Mouse (Mus musculus): ENCODE data around the gene Rps11. TPM values are rescaled to one million over a fixed set of nuclear protein-coding genes. Genes with fewer than 3 reads are reported as not detected.

Gene Rps11
- total and polyA plus RNA-seq, 2 experiments from 2014 or later = 671 to 1,069 TPM

DNA sequence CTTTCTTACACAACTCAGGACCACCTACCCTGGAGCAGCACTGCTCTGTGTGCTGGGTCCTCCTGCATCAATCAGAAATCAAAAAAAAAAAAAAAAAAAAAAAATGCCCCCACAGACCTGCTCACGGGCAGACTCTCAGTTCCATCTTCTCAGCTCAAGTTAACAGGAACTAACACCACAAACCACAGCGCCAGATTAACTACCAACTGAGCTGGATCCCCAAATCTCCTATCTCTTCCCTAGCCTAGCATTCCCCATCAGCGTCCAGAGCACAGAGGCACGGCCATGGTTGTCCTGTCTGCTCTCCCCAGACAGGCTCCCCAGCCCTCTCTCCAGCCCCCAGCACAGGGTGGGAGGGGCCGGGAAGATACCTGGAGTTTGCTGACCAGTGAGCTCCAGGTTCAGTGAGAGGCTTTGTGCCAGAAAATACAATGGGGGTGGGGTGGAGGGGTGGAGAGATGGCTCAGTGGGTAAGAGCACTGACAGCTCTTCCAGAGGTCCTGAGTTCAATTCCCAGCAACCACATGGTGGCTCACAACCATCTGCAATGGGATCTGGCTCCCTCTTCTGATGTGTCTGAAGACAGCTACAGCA, 17.1 kb downstream of the Rps11 start:
- H3K4me3 ChIP-seq (ENCODE audit: low read depth, low read length) = no peak overlapping the region
- 48% methylated on average over 5 of the region's 5 CpGs for WGBS
- no peak overlapping the region for H3K27ac ChIP-seq (ENCODE audit: low read depth, low read length)
- no peaks in the 10 kb centered on the region for H3K9me3 ChIP-seq (ENCODE audit: low read length)
- no peak for ATAC-seq (ENCODE audit: low FRiP score)
- no peaks in the 10 kb centered on the region for H3K27me3 ChIP-seq (ENCODE audit: insufficient read depth, low read length)
- no peak overlapping the region for H3K4me2 ChIP-seq (ENCODE audit: low read depth, low read length, poor library complexity, severe bottlenecking)
- H3K9ac ChIP-seq (replicated peaks; ENCODE audit: low read length, poor library complexity, severe bottlenecking) = no peak overlapping the region
- H3K4me1 ChIP-seq (ENCODE audit: insufficient read depth, low read length) = no peaks in the 10 kb centered on the region
- no peak for DNase-seq (ENCODE audit: low spot score)
- TF ChIP-seq CTCF (IDR thresholded peaks at IDR 0.05) = no peak
- no peaks in the 10 kb centered on the region for H3K36me3 ChIP-seq (ENCODE audit: insufficient read depth, low read length)

DNA sequence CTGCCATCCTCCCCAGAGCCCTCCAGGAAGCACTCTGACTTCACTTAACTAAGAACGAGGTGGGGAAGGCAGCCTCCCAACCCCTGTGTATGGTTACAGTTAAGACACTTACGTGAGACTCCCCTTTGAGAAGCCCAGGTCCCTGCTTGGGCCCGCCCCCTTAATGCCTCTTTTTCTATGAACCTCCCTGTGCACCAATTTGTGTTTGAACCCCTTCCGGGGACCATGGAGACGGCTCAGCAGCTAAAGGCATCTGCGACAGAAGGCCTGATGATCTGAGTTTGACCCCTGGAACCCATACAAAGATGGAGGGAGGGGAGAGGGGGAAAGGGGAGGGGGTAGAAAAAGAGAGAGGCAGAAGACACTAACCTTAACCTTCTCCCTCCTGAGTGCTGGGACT, 17.8 kb downstream of the Rps11 start:
- no peak overlapping the region for H3K27ac ChIP-seq (ENCODE audit: low read depth, low read length)
- H3K9me3 ChIP-seq (ENCODE audit: low read length) = no peaks in the 10 kb centered on the region
- no peak overlapping the region for H3K9ac ChIP-seq (replicated peaks; ENCODE audit: low read length, poor library complexity, severe bottlenecking)
- no peak overlapping the region for H3K4me2 ChIP-seq (ENCODE audit: low read depth, low read length, poor library complexity, severe bottlenecking)
- no peak for TF ChIP-seq CTCF (IDR thresholded peaks at IDR 0.05)
- 18% methylated on average over 6 of the region's 6 CpGs for WGBS
- H3K36me3 ChIP-seq (ENCODE audit: insufficient read depth, low read length) = no peaks in the 10 kb centered on the region
- ATAC-seq (ENCODE audit: low FRiP score) (no peak), DNase-seq (ENCODE audit: low spot score) (no peak)
- H3K4me1 ChIP-seq (ENCODE audit: insufficient read depth, low read length) = no peaks in the 10 kb centered on the region
- no peaks in the 10 kb centered on the region for H3K27me3 ChIP-seq (ENCODE audit: insufficient read depth, low read length)
- no peak overlapping the region for H3K4me3 ChIP-seq (ENCODE audit: low read depth, low read length)

DNA sequence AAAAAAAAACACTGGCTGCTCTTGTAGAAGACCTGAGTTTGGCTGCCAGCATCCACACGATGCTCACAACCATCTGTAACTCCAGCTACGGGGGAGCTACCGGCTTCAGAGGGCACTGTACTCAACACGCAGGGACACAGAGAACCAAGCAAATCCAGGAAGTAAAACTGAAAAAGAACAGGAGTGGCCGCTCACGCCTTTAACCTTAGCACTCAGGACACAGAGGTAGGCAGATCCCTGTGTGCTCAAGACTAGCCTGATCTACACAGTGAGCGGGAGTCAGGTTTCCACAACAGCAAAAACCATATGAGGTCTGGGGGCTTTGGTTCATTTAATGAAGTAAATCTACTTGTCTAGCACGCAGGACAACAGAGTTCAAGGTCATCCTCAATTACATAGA, 18.7 kb downstream of the Rps11 start:
- no peaks in the 10 kb centered on the region for H3K36me3 ChIP-seq (ENCODE audit: insufficient read depth, low read length)
- H3K4me3 ChIP-seq (ENCODE audit: low read depth, low read length) = no peak overlapping the region
- H3K27ac ChIP-seq (ENCODE audit: low read depth, low read length) = no peak overlapping the region
- WGBS = 83% methylated on average over 8 of the region's 8 CpGs
- no peaks in the 10 kb centered on the region for H3K27me3 ChIP-seq (ENCODE audit: insufficient read depth, low read length)
- no peaks in the 10 kb centered on the region for H3K9me3 ChIP-seq (ENCODE audit: low read length)
- DNase-seq (ENCODE audit: low spot score) (no peak), ATAC-seq (ENCODE audit: low FRiP score) (no peak)
- TF ChIP-seq CTCF (IDR thresholded peaks at IDR 0.05) = no peak
- H3K9ac ChIP-seq (replicated peaks; ENCODE audit: low read length, poor library complexity, severe bottlenecking) = no peak overlapping the region
- no peak overlapping the region for H3K4me2 ChIP-seq (ENCODE audit: low read depth, low read length, poor library complexity, severe bottlenecking)
- no peaks in the 10 kb centered on the region for H3K4me1 ChIP-seq (ENCODE audit: insufficient read depth, low read length)

GRCm38 (mm10) chr7:45104941-45105340, 19.3 kb downstream of the Rps11 start:
- H3K27ac ChIP-seq (ENCODE audit: low read depth, low read length) = no peak overlapping the region
- H3K4me1 ChIP-seq (ENCODE audit: insufficient read depth, low read length) = no peaks in the 10 kb centered on the region
- no peaks in the 10 kb centered on the region for H3K27me3 ChIP-seq (ENCODE audit: insufficient read depth, low read length)
- ATAC-seq (ENCODE audit: low FRiP score) (no peak), DNase-seq (ENCODE audit: low spot score) (no peak)
- 81% methylated on average over 5 of the region's 5 CpGs for WGBS
- H3K9me3 ChIP-seq (ENCODE audit: low read length) = no peaks in the 10 kb centered on the region
- H3K4me2 ChIP-seq (ENCODE audit: low read depth, low read length, poor library complexity, severe bottlenecking) = no peak overlapping the region
- H3K36me3 ChIP-seq (ENCODE audit: insufficient read depth, low read length) = no peaks in the 10 kb centered on the region
- H3K9ac ChIP-seq (replicated peaks; ENCODE audit: low read length, poor library complexity, severe bottlenecking) = no peak overlapping the region
- no peak for TF ChIP-seq CTCF (IDR thresholded peaks at IDR 0.05)
- H3K4me3 ChIP-seq (ENCODE audit: low read depth, low read length) = no peak overlapping the region

DNA sequence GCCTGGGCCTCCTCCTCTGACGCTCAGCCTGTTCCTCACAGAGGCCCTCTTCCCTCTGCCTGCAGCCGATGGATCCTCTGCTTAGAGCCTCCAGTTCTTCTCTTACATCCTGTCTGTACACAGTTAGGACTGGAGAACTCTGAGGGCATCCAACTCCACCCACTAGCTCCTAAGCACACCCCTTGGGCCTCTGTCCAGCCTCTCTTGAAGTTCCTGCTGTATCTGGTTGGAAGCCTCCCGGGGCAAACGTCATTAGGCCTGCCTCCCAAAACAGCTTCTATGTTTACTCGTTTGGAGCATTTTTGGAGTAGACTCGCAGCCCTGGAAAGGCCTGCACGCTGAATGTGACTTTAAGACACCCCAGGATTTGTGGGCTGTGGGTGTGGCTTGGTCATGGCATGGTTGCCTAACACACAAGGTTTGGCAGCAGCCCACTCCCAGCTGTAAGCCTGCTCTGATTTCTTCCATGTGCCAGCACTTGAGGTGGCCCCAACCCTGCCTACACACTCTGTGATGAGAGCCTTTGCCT, 20.5 kb downstream of the Rps11 start, which contains the start of gene Fcgrt:
TSS of gene Fcgrt (minus strand) at position 200 of the 529 bp plus-strand sequence.
- Histone ChIP-seq H3K27ac (ENCODE audit: low read depth, low read length) (0 out of 2 replicates have a peak within 1 kb of the TSS, but pooled peaks have one; percentile 38), H3K27me3 (ENCODE audit: insufficient read depth, low read length) (no peaks in the 10 kb centered on the region), H3K4me3 (ENCODE audit: low read depth, low read length) (no peak within 1 kb of the TSS; the same call in 1 of the 2 replicates), H3K9me3 (ENCODE audit: low read length) (no peaks in the 10 kb centered on the region), H3K9ac (replicated peaks; ENCODE audit: low read length, poor library complexity, severe bottlenecking) (no peak within 1 kb of the TSS), H3K36me3 (ENCODE audit: insufficient read depth, low read length) (no peaks in the 10 kb centered on the region), H3K4me2 (ENCODE audit: low read depth, low read length, poor library complexity, severe bottlenecking) (peak within 1 kb of the TSS; percentile 22; the same call in 1 of the 2 replicates), H3K4me1 (ENCODE audit: insufficient read depth, low read length) (no peaks in the 10 kb centered on the region)
- peak; percentile 76 for DNase-seq (ENCODE audit: low spot score)
- ATAC-seq (ENCODE audit: low FRiP score) = 0 out of 2 replicates have a peak, but pooled peaks have one; percentile 34
- no peak for TF ChIP-seq CTCF (IDR thresholded peaks at IDR 0.05)
- WGBS = 82% methylated on average over 7 of the region's 7 CpGs

GRCm38 (mm10) chr7:45102940-45103585, 21.2 kb downstream of the Rps11 start:
- DNase-seq (ENCODE audit: low spot score) (no peak), ATAC-seq (ENCODE audit: low FRiP score) (no peak)
- Histone ChIP-seq H3K4me3 (ENCODE audit: low read depth, low read length) (no peak overlapping the region; the same call in 1 of the 2 replicates), H3K27ac (ENCODE audit: low read depth, low read length) (0 out of 2 replicates have a peak overlapping the region, but pooled peaks have one; percentile 38), H3K27me3 (ENCODE audit: insufficient read depth, low read length) (no peaks in the 10 kb centered on the region), H3K4me1 (ENCODE audit: insufficient read depth, low read length) (no peaks in the 10 kb centered on the region), H3K9ac (replicated peaks; ENCODE audit: low read length, poor library complexity, severe bottlenecking) (no peak overlapping the region), H3K4me2 (ENCODE audit: low read depth, low read length, poor library complexity, severe bottlenecking) (peak overlapping the region; percentile 22; the same call in 1 of the 2 replicates), H3K36me3 (ENCODE audit: insufficient read depth, low read length) (no peaks in the 10 kb centered on the region), H3K9me3 (ENCODE audit: low read length) (no peaks in the 10 kb centered on the region)
- TF ChIP-seq CTCF (IDR thresholded peaks at IDR 0.05) = no peak
- 87% methylated on average over 9 of the region's 9 CpGs for WGBS

Measured in midbrain, postnatal 0 days (tissue).